Mouse (Mus musculus): ENCODE data around the gene Kcnj14.

- TF ChIP-seq POLR2A (IDR thresholded peaks at IDR 0.05; ENCODE audit: control insufficient read depth, extremely low read depth, insufficient read depth, low read length, poor library complexity) (no peak), CTCF (IDR thresholded peaks at IDR 0.05; ENCODE audit: borderline replicate concordance, control insufficient read depth, extremely low read depth, insufficient read depth, low read length, poor library complexity) (no peak)
Observed at GRCm38 (mm10) chr7:45797661-45798510, 26.7 kb downstream of the Kcnj14 start.

Measured in thymus, adult 2 months (tissue).